Mouse (Mus musculus) cortical plate, adult 2 months (tissue): Measurements from ENCODE around the gene Inhbc. TPM values are rescaled to one million over a fixed set of nuclear protein-coding genes. Genes with fewer than 3 reads are reported as not detected.
"Not testable (repeated sequence)": the region's sequence is repeated elsewhere in the genome, so short reads cannot be mapped to it uniquely, and the experiment has no call there.

Source experiments
- H3K27ac ChIP-seq: fragments of 200-500 bp; 2 replicates; pipeline ENCODE4 v1.5.1; 2012; ENCODE audit warnings: low read length, control low read depth, inconsistent platforms; ENCODE audit not compliant: insufficient read depth
- H3K4me1 ChIP-seq: fragments of 200-500 bp; 2 replicates; pipeline ENCODE4 v1.6.1; 2011; ENCODE audit warnings: low read length; ENCODE audit not compliant: control insufficient read depth, insufficient read depth
- H3K4me3 ChIP-seq: fragments of 200-500 bp; 2 replicates; pipeline ENCODE4 v1.5.1; 2011; ENCODE audit warnings: mild to moderate bottlenecking, low read length, control low read depth; ENCODE audit not compliant: insufficient read depth
- CTCF ChIP-seq: fragments of 200-500 bp; IDR thresholded peaks from 2 replicates; pipeline ENCODE4 v1.5.1; 2011; ENCODE audit warnings: mild to moderate bottlenecking, control low read depth, low read length; ENCODE audit not compliant: insufficient read depth; ENCODE audit errors: extremely low read depth
- POLR2A ChIP-seq: fragments of 200-500 bp; IDR thresholded peaks from 2 replicates; pipeline ENCODE4 v1.6.1; 2011; ENCODE audit warnings: mild to moderate bottlenecking, low read length, control low read depth; ENCODE audit not compliant: insufficient read depth; ENCODE audit errors: extremely low read depth
- polyA plus RNA-seq: library from polyadenylated mRNA; depleted of rRNA; stranded (reverse); fragments of >200 nt; gene quantifications from 2 replicates; pipeline ENCODE4 v1.2.3, GENCODE M21; 2012

Inhbc gene
- polyA plus RNA-seq, 1 experiment = not detected

DNA sequence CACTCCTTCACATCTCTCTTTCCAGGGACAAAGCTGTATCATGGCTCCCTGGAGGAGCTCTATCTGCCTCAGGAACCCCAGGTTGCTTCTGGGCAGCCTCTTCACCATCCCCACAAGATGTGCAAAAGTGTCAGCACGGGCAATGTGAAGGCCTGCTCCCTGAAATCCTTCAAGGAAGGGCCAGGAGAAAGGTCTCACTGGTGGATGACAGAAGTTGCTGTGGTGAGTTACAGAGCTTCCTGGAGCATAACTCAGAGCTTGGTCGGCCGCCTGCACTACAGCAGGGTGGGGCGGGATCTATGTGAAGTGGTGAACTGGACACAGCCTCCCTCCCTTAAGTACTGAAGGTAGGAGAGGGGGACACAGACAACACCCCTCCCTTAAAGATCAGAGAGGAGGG lies 47.6 kb downstream of the Inhbc start:
- Histone ChIP-seq H3K4me1 (no peaks in the 10 kb centered on the region), H3K4me3 (no peak overlapping the region), H3K27ac (no peak overlapping the region)
- no peak for TF ChIP-seq POLR2A

- Histone ChIP-seq H3K4me1 (no peaks in the 10 kb centered on the region), H3K27ac (no peak overlapping the region), H3K4me3 (no peak overlapping the region)
- TF ChIP-seq CTCF (no peak), POLR2A (no peak)
These were observed 48.1 kb downstream of the Inhbc start for GRCm38 (mm10) chr10:127322178-127322577.

- no peaks in the 10 kb centered on the region for H3K4me1 ChIP-seq
- no peak for TF ChIP-seq POLR2A
- no peak for TF ChIP-seq CTCF
These were observed 48.6 kb downstream of the Inhbc start, which contains the start of gene Arhgap9 for GRCm38 (mm10) chr10:127321621-127322020. Gene Arhgap9, plus strand, starts transcription at chr10:127321964.

GRCm38 (mm10) chr10:127319969-127320368 lies 50.3 kb downstream of the Inhbc start:
- Histone ChIP-seq H3K27ac (no peak overlapping the region), H3K4me1 (no peaks in the 10 kb centered on the region), H3K4me3 (no peak overlapping the region)
- TF ChIP-seq CTCF (no peak), POLR2A (no peak)

More at GRCm38 (mm10) chr10:127321621-127322020, 48.6 kb downstream of the Inhbc start, which contains the start of gene Arhgap9:
- no peak within 1 kb of the TSS for H3K4me3 ChIP-seq
- H3K27ac ChIP-seq = no peak within 1 kb of the TSS

DNA sequence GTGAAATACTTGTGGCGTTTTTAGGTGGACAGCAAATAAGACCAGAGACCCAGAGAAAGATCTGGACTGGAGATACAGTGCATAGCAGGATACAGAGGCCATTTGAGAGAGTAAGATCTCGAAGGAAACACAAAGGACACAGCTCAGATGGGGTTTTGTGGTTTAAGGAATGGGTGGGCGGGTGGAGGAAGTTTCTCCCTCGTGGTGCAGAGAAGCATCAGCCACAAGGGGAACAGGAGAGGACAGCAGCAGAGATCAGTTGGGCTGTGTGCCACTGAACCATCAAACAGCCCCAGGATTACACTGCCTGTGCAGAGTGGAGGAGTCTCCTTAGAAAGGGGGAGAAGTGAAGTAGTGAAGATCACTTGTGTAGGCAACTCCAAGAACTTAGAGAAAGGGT lies 52.2 kb downstream of the Inhbc start:
- Histone ChIP-seq H3K4me1 (no peaks in the 10 kb centered on the region), H3K4me3 (no peak overlapping the region), H3K27ac (no peak overlapping the region)
- no peak for TF ChIP-seq POLR2A
- no peak for TF ChIP-seq CTCF

GRCm38 (mm10) chr10:127317277-127317676 lies 53.0 kb downstream of the Inhbc start:
- H3K27ac ChIP-seq = no peak overlapping the region
- TF ChIP-seq POLR2A (no peak), CTCF (no peak)
- H3K4me3 ChIP-seq = no peak overlapping the region
- H3K4me1 ChIP-seq = no peaks in the 10 kb centered on the region

GRCm38 (mm10) chr10:127314950-127315349 lies 55.3 kb downstream of the Inhbc start:
- not testable (repeated sequence) for H3K27ac ChIP-seq, H3K4me3 ChIP-seq, H3K4me1 ChIP-seq

DNA sequence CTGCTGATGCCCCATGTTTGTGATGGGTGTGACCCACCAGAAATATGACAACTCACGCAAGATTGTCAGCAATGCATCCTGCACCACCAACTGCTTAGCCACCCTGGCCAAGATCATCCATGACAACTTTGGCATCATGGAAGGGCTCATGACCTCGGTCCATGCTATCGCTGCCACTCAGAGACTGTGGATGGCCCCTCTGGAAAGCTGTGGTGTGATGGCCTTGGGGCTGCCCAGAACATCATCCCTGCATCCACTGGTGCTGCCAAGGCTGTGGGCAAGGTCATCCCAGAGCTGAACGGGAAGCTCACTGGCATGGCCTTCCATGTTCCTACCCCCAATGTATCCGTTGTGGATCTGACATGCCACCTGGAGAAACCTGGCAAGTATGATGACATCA lies 56.7 kb downstream of the Inhbc start:
- not testable (repeated sequence) for H3K4me1 ChIP-seq, H3K27ac ChIP-seq, H3K4me3 ChIP-seq

DNA sequence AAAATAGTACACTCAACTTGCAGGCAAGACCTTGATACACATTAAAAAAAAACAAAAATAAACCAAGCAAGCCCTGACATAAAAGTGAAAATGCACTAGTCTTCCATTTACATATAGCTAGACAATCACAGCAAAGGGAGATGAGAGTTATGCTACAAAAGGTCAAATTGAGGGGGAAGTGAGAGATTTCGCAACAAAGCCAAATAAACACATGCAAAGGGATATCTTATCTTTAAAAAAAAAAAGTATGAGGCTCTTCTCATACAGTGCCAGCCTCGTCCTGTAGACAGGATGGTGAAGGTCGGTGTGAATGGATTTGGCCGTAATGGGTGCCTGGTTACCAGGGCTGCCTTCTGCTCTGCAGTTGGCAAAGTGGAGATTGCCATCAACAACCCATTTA lies 57.4 kb downstream of the Inhbc start:
- H3K27ac ChIP-seq = no peak overlapping the region

DNA sequence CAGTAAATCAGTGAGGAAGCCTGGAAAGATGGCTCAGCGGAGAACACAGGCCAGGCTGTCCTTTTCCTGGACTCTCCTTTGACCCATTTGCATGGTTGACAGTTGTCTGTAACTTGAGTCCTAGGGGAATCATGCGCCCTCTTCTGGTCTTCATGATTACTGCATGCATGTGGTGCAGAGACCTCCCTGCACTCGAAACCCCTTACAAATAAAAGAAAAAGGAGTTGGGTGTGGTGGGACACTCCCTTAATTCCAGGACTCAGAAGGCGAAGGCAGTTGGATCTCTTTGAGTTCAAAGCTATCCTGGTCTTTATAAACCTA lies 57.9 kb downstream of the Inhbc start:
- Histone ChIP-seq H3K4me1 (no peaks in the 10 kb centered on the region), H3K27ac (0 out of 2 replicates have a peak overlapping the region, but pooled peaks have one; percentile 5), H3K4me3 (peak overlapping the region; percentile 52)
- TF ChIP-seq POLR2A (no peak), CTCF (peak; percentile 73)

More for the DNA sequence above, 57.4 kb downstream of the Inhbc start:
- Histone ChIP-seq H3K4me1 (no peaks in the 10 kb centered on the region), H3K4me3 (no peak overlapping the region)
- TF ChIP-seq CTCF = no peak
- no peak for TF ChIP-seq POLR2A

DNA sequence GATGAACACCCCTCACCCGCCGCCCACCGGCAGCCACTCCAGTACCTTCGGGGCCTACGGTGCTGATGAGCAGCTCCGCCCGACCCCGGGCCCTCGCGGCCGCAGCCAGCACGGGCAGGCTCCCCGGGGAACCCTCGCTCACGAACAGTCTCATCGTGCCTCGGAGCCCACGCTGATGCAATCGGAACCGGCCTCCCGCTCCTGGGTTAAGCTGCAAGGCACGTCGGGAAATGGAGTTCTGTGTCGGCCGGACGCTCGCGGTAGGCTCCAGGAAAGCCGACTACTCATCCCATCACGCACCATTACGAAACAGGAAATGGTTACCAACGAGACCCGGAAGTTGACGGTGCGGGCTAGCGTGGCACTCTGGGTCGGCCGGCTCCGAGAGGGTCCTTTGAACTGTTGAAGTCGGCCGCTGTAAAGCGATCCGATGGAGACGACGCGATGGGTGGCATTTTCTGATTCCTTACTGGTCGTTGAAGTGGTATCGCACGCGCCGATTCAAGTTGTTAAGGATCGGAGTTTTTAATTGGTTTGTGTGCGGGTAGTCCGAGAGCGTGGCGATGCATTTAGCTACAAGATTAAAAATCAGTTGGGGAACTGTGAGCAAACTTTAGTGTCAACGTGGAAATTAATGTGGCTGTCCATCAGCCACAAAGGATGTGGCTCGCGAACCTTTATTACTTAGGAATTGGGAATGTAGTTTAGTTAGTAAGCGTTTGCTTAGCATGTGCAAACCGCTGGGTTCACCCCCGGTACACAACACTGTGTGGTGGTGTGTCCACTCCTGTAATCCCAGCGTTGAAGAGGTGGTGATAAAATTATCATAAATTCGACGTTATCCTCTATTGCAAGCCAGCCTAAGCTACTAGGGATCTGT lies 58.5 kb downstream of the Inhbc start, which contains the start of gene Mars:
TSS of gene Mars (minus strand) at position 311 of the 880 bp plus-strand sequence.
- no peak for TF ChIP-seq CTCF
- TF ChIP-seq POLR2A = peak; percentile 77; the same call in 1 of the 2 replicates
- Histone ChIP-seq H3K4me3 (peak within 1 kb of the TSS; percentile 52), H3K4me1 (no peaks in the 10 kb centered on the region), H3K27ac (peak within 1 kb of the TSS; percentile 15; the same call in 1 of the 2 replicates)
